Mouse (Mus musculus): ENCODE measurements around the gene Ggps1. TPM values are rescaled to one million over a fixed set of nuclear protein-coding genes. Genes with fewer than 3 reads are reported as not detected.

Ggps1 gene
- total RNA-seq, 2 experiments from 2014 or later: 12.6 to 23.3 TPM

GRCm38 (mm10) chr13:14002706-14003105, 60.6 kb downstream of the Ggps1 start:
- no peak for ATAC-seq (replicated peaks; ENCODE audit: low FRiP score, low TSS enrichment, poor library complexity, severe bottlenecking)

Other genes with a start within 250 kb of the Ggps1 start
- 82.9 and 102 TPM in 2 replicates for gene B3galnt2, start 109.0 kb downstream of the Ggps1 start, total RNA-seq (2014; fragmentation: Nextera tagmentation)
- 81.3 and 86.6 TPM in 2 replicates for gene B3galnt2, start 109.0 kb downstream of the Ggps1 start, total RNA-seq (2017)
- 106 and 112 TPM in 2 replicates for gene Tbce, start 23.9 kb downstream of the Ggps1 start, total RNA-seq (2014; fragmentation: Nextera tagmentation)
- 58.8 and 103 TPM in 2 replicates for gene Tbce, start 23.9 kb downstream of the Ggps1 start, total RNA-seq (2017)
- gene Arid4b, start 256 bp downstream of the Ggps1 start, total RNA-seq (2014; fragmentation: Nextera tagmentation): 31.2 and 33.7 TPM in 2 replicates
- 43.3 and 56.4 TPM in 2 replicates for gene Arid4b, start 256 bp downstream of the Ggps1 start, total RNA-seq (2017)